Mouse (Mus musculus): ENCODE results near the gene Ksr2. TPM values are rescaled to one million over a fixed set of nuclear protein-coding genes. Genes with fewer than 3 reads are reported as not detected.

The Ksr2 gene
- polyA plus RNA-seq, 1 experiment from 2014 or later = 0.46 TPM

- H3K4me1 ChIP-seq (replicated peaks) = no peaks in the 10 kb centered on the region
- no peak for ATAC-seq
- H3K9me3 ChIP-seq = no peaks in the 10 kb centered on the region
- no peak overlapping the region for H3K4me2 ChIP-seq (replicated peaks)
- 75% methylated on average over 8 of the region's 8 CpGs for WGBS
- H3K4me3 ChIP-seq (replicated peaks) = no peak overlapping the region
- no peaks in the 10 kb centered on the region for H3K36me3 ChIP-seq
- no peaks in the 10 kb centered on the region for H3K27me3 ChIP-seq (replicated peaks)
- no peak overlapping the region for H3K27ac ChIP-seq
- no peak overlapping the region for H3K9ac ChIP-seq
These were observed 43.8 kb downstream of the Ksr2 start for GRCm38 (mm10) chr5:117457583-117457982.

DNA sequence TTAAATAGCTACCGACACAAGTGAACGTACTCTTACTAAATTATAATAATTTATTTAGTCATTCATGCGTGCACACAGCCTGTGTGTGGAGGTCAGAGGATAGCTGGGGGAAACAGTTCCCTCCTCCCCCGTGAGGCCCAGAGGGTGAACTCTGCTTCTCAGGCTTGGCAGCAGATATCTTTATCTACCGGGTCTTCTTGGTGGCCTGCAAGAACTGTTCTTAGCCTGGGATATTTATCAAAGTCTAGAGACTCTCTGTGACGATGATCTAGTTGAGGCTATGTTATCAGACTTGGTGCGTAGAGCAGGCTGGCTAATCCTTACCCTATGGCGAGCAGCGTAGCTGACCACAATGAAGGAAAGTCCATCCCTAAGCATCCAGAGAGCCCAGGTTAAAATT lies 45.1 kb downstream of the Ksr2 start:
- 73% methylated on average over 9 of the region's 9 CpGs for WGBS
- Histone ChIP-seq H3K36me3 (no peaks in the 10 kb centered on the region), H3K4me2 (replicated peaks) (no peak overlapping the region), H3K4me3 (replicated peaks) (no peak overlapping the region), H3K27ac (no peak overlapping the region), H3K4me1 (replicated peaks) (no peaks in the 10 kb centered on the region), H3K27me3 (replicated peaks) (no peaks in the 10 kb centered on the region), H3K9me3 (no peaks in the 10 kb centered on the region), H3K9ac (no peak overlapping the region)
- ATAC-seq = no peak

DNA sequence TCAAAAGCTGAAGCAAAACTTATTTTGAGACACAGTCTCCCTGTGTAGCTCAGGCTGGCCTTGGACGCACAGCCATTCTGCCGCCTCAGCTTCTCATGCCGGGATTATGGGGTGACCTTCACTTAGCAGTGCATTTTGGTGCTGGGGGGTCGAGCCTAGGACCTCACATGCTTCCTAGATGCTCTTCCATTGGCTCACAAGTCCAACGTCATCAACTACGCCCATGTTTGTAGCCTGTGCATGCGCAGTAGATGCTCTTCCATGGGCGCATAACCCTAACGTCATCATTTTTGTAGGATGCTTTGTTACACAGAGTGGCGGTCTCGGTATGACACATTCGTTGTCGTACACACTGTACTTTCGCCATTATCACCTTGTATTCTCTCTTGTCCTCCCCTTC lies 46.5 kb downstream of the Ksr2 start:
- ATAC-seq = no peak

DNA sequence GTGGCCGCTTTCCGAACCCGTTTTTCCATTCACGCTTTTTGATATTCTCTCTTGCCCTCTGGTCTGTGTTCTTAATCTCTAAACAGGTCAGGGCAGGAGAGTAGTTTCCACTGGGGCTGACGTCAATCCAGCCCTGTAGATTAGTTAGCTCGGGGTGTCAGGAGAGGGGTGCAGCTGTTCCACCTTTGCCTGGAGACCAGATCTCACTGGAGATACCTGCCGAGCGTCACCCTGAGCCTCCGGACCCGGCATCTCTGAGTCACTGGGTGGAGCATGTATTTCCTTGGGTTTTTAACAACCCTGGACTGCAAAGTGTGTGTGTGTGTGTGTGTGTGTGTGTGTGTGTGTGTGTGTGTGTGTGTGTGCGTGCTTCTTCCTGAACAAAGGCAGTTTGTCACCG lies 53.3 kb downstream of the Ksr2 start:
- H3K36me3 ChIP-seq = no peaks in the 10 kb centered on the region
- no peak overlapping the region for H3K4me2 ChIP-seq (replicated peaks)
- WGBS = 59% methylated on average over 12 of the region's 12 CpGs
- no peak overlapping the region for H3K4me3 ChIP-seq (replicated peaks)
- peak; percentile 65 for ATAC-seq
- H3K9ac ChIP-seq = no peak overlapping the region
- no peak overlapping the region for H3K27ac ChIP-seq
- no peaks in the 10 kb centered on the region for H3K4me1 ChIP-seq (replicated peaks)
- H3K27me3 ChIP-seq (replicated peaks) = no peaks in the 10 kb centered on the region
- no peaks in the 10 kb centered on the region for H3K9me3 ChIP-seq

More for the DNA sequence above, 46.5 kb downstream of the Ksr2 start:
- WGBS = 92% methylated on average over 14 of the region's 14 CpGs
- H3K27ac ChIP-seq = no peak overlapping the region
- no peaks in the 10 kb centered on the region for H3K36me3 ChIP-seq
- no peak overlapping the region for H3K4me2 ChIP-seq (replicated peaks)
- H3K9me3 ChIP-seq = no peaks in the 10 kb centered on the region
- no peaks in the 10 kb centered on the region for H3K4me1 ChIP-seq (replicated peaks)
- no peak overlapping the region for H3K4me3 ChIP-seq (replicated peaks)
- no peaks in the 10 kb centered on the region for H3K27me3 ChIP-seq (replicated peaks)
- H3K9ac ChIP-seq = no peak overlapping the region

- Histone ChIP-seq H3K4me2 (replicated peaks) (no peak overlapping the region), H3K4me3 (replicated peaks) (no peak overlapping the region), H3K9ac (no peak overlapping the region), H3K9me3 (no peaks in the 10 kb centered on the region), H3K4me1 (replicated peaks) (no peaks in the 10 kb centered on the region), H3K27ac (no peak overlapping the region), H3K36me3 (no peaks in the 10 kb centered on the region), H3K27me3 (replicated peaks) (no peaks in the 10 kb centered on the region)
- 81% methylated on average over 4 of the region's 4 CpGs for WGBS
- no peak for ATAC-seq
These were observed 55.2 kb downstream of the Ksr2 start for GRCm38 (mm10) chr5:117468961-117469360.

GRCm38 (mm10) chr5:117469572-117469971 lies 55.8 kb downstream of the Ksr2 start:
- Histone ChIP-seq H3K27ac (no peak overlapping the region), H3K9me3 (no peaks in the 10 kb centered on the region), H3K4me3 (replicated peaks) (no peak overlapping the region), H3K4me2 (replicated peaks) (no peak overlapping the region), H3K36me3 (no peaks in the 10 kb centered on the region), H3K9ac (no peak overlapping the region), H3K4me1 (replicated peaks) (no peaks in the 10 kb centered on the region), H3K27me3 (replicated peaks) (no peaks in the 10 kb centered on the region)
- ATAC-seq = no peak
- 82% methylated on average over 8 of the region's 8 CpGs for WGBS

DNA sequence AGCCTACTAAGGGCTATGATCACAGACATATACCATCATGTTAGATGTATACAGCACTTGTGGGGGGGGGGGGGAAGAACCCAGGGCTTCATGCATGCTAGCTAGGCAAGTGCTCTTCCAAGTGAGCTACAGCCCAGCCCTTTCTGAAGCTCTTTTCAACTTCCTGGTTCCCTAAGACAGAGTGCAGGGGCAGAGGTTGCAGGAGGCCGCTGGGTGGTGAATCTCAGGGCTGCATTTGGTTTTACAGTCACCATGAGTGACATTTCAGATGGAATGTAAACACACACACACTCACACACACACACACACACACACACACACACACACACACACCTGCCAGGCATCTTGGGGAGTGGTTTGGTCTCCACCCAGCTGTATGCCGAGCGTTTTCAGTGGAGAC lies 67.4 kb downstream of the Ksr2 start:
- peak; percentile 72 for ATAC-seq
- WGBS = 38% methylated on average over 3 of the region's 3 CpGs

DNA sequence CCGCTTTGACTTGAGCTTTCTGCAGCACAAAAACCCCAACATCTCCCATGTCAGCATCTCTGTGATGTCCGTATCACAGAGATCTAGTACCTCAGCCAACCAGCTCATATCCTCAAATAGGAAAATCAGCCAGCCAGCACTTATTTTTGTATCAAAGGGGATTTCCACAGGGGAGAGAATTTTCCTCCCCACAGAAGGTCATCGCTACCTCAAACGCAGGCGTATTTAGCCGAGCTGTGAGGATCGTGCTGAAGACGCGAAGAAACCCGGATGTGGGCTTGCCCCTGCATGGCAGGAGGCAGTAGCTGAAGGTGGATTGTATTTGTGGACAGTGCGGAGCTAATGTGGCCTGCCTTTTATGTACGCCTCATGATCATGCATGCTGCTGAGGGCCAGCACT lies 67.8 kb downstream of the Ksr2 start:
- H3K4me3 ChIP-seq (replicated peaks) = no peak overlapping the region
- H3K27me3 ChIP-seq (replicated peaks) = no peaks in the 10 kb centered on the region
- no peaks in the 10 kb centered on the region for H3K9me3 ChIP-seq
- H3K4me2 ChIP-seq (replicated peaks) = no peak overlapping the region
- WGBS = 86% methylated on average over 12 of the region's 12 CpGs
- H3K9ac ChIP-seq = no peak overlapping the region
- H3K4me1 ChIP-seq (replicated peaks) = no peaks in the 10 kb centered on the region
- ATAC-seq = no peak; the same call in 1 of the 2 replicates
- H3K27ac ChIP-seq = no peak overlapping the region
- no peaks in the 10 kb centered on the region for H3K36me3 ChIP-seq

More for the DNA sequence above, 67.4 kb downstream of the Ksr2 start:
- Histone ChIP-seq H3K4me1 (replicated peaks) (no peaks in the 10 kb centered on the region), H3K9ac (no peak overlapping the region), H3K27ac (no peak overlapping the region), H3K27me3 (replicated peaks) (no peaks in the 10 kb centered on the region), H3K4me2 (replicated peaks) (no peak overlapping the region), H3K9me3 (no peaks in the 10 kb centered on the region), H3K36me3 (no peaks in the 10 kb centered on the region), H3K4me3 (replicated peaks) (no peak overlapping the region)

GRCm38 (mm10) chr5:117482013-117482412 lies 68.2 kb downstream of the Ksr2 start:
- Histone ChIP-seq H3K9me3 (no peaks in the 10 kb centered on the region), H3K4me2 (replicated peaks) (no peak overlapping the region), H3K4me1 (replicated peaks) (no peaks in the 10 kb centered on the region), H3K36me3 (no peaks in the 10 kb centered on the region), H3K27me3 (replicated peaks) (no peaks in the 10 kb centered on the region), H3K4me3 (replicated peaks) (no peak overlapping the region), H3K27ac (no peak overlapping the region), H3K9ac (no peak overlapping the region)
- WGBS = 82% methylated on average over 11 of the region's 11 CpGs
- no peak for ATAC-seq

DNA sequence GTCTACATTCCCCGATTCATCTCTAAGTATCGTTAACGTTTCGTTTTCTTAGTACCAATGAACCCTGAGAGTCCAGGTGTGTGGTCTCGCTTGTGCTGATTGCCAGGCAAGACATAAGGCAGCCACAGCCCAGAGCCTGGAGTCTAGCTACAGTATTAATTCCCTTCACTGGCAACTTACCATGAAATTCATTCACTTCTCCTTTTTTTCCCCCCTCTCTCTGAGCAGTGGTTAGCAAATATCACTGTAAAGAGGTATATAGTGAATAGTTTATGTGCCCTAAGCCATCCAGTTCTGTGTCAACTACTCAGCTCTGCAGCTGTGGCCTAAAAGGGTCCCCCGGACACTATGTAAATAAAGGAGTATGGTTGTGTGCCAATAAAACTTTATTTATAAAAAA lies 71.6 kb downstream of the Ksr2 start:
- no peaks in the 10 kb centered on the region for H3K4me1 ChIP-seq (replicated peaks)
- H3K4me3 ChIP-seq (replicated peaks) = no peak overlapping the region
- ATAC-seq = no peak
- H3K27ac ChIP-seq = no peak overlapping the region
- H3K27me3 ChIP-seq (replicated peaks) = no peaks in the 10 kb centered on the region
- H3K36me3 ChIP-seq = no peaks in the 10 kb centered on the region
- no peak overlapping the region for H3K4me2 ChIP-seq (replicated peaks)
- WGBS = 50% methylated on average over 6 of the region's 6 CpGs
- no peak overlapping the region for H3K9ac ChIP-seq
- H3K9me3 ChIP-seq = no peaks in the 10 kb centered on the region

DNA sequence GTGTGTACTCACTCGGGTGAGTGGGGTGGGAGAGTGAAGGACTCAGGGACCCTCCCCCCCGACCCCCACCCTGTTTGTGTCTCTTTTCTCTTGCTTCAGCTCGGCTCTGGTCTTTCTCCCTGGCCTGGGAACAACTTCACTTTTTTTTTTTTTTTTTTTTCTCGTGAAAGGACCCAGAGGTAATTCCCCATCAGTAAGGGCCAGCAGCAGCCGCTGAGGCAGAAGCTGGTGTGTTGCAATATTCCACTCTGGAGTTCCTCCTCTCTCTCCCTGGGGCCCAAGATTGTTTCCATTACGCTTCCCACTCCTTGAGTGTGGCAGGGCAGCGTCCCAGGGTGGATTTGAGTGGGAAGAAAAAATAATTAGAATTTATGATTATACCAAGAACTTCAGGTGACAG lies 72.3 kb downstream of the Ksr2 start:
- 63% methylated on average over 7 of the region's 7 CpGs for WGBS
- H3K9ac ChIP-seq = no peak overlapping the region
- ATAC-seq = no peak

DNA sequence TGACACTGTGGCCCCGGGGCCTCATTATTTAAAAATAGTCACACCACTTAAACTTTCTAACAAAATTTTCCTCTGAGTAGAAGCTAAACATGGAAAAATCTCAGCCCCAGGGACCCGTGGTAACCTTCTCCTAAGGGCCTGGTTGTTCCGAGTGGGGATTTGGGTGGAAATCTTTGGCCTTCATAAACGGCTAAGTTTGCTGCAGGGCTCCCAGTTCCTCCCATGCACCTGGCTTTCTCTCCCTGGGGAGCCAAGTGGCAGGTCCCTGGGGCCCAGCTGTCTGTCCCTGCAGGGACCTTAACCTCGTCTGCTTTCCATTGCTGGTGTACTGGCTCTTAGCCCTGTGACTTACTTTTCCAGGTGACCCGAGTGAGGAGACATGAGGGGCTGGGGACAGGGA lies 74.4 kb downstream of the Ksr2 start:
- no peak for ATAC-seq
- Histone ChIP-seq H3K36me3 (no peaks in the 10 kb centered on the region), H3K27me3 (replicated peaks) (no peaks in the 10 kb centered on the region; the same call in 1 of the 2 replicates), H3K9me3 (no peaks in the 10 kb centered on the region), H3K4me3 (replicated peaks) (no peak overlapping the region), H3K27ac (no peak overlapping the region), H3K4me2 (replicated peaks) (no peak overlapping the region), H3K4me1 (replicated peaks) (0 out of 2 replicates have a peak, but pooled peaks cover 2% of the 10 kb centered on the region), H3K9ac (no peak overlapping the region)
- WGBS = 80% methylated on average over 6 of the region's 6 CpGs

More for the DNA sequence above, 72.3 kb downstream of the Ksr2 start:
- Histone ChIP-seq H3K36me3 (no peaks in the 10 kb centered on the region), H3K27me3 (replicated peaks) (no peaks in the 10 kb centered on the region; the same call in 1 of the 2 replicates), H3K4me1 (replicated peaks) (no peaks in the 10 kb centered on the region), H3K27ac (no peak overlapping the region), H3K4me2 (replicated peaks) (no peak overlapping the region), H3K4me3 (replicated peaks) (no peak overlapping the region), H3K9me3 (no peaks in the 10 kb centered on the region)

DNA sequence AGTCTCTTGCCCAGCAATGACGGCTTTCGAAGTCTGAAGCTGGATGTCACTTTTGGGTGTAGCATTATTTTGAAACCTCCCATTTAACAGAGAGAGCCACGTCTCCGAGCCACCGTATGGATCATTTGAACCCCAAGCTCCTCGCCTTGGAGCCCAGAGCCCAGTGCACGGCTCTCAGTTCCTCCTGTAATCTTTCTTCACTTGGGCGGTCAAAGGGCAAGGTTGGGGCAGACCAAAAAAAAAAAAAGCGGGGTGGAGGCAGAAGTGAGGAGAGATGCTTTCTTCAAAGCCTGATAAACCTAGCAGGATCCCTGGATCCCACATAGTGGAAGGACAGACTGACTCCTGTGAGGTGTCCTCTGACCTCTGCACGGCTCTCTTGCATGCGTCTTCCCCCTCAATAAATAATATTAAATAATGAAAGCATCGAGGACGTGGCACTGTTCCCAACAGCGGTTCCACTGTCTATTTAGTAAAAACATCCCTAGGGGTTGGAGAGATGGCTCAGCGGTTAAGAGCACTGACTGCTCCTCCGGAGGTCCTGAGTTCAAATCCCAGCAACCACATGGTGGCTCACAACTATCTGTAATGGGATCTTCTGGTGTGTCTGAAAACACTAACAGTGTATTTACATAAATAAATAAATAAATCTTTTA lies 75.0 kb downstream of the Ksr2 start:
- Histone ChIP-seq H3K4me1 (replicated peaks) (peaks cover 8% of the 10 kb centered on the region; the same call in 1 of the 2 replicates), H3K4me2 (replicated peaks) (no peak overlapping the region), H3K27ac (no peak overlapping the region), H3K4me3 (replicated peaks) (no peak overlapping the region), H3K9ac (no peak overlapping the region), H3K27me3 (replicated peaks) (no peaks in the 10 kb centered on the region; the same call in 1 of the 2 replicates), H3K36me3 (no peaks in the 10 kb centered on the region), H3K9me3 (no peaks in the 10 kb centered on the region)
- 83% methylated on average over 16 of the region's 16 CpGs for WGBS
- no peak for ATAC-seq

All from intestine, embryonic 15.5 days (tissue).